Mouse (Mus musculus): Measurements from ENCODE around the gene Gm9999. TPM values are rescaled to one million over a fixed set of nuclear protein-coding genes. Genes with fewer than 3 reads are reported as not detected.

The Gm9999 gene
- polyA plus RNA-seq, 1 experiment from 2014 or later, result not detected

- 93% methylated on average over 1 of the region's 1 CpGs for WGBS
- H3K4me1 ChIP-seq (replicated peaks; ENCODE audit: control insufficient read depth, insufficient read depth, low read length), result no peaks in the 10 kb centered on the region
- no peak overlapping the region for H3K27ac ChIP-seq (ENCODE audit: low read depth, low read length)
- ATAC-seq (replicated peaks; ENCODE audit: low FRiP score), result no peak
- no peaks in the 10 kb centered on the region for H3K9me3 ChIP-seq (ENCODE audit: control insufficient read depth, low read length)
- no peaks in the 10 kb centered on the region for H3K27me3 ChIP-seq (replicated peaks; ENCODE audit: control insufficient read depth, insufficient read depth, low read length)
- H3K9ac ChIP-seq (ENCODE audit: low read depth, low read length), result no peak overlapping the region
- DNase-seq (ENCODE audit: low spot score), result no peak
- no peak overlapping the region for H3K4me2 ChIP-seq
- no peak overlapping the region for H3K4me3 ChIP-seq (ENCODE audit: low read depth, low read length)
- H3K36me3 ChIP-seq (ENCODE audit: control insufficient read depth, insufficient read depth, low read length), result no peaks in the 10 kb centered on the region
Observed at GRCm38 (mm10) chr7:47027520-47027919, 44.1 kb downstream of the Gm9999 start.

GRCm38 (mm10) chr7:47030517-47031193 lies 47.3 kb downstream of the Gm9999 start:
- Histone ChIP-seq H3K4me1 (replicated peaks; ENCODE audit: control insufficient read depth, insufficient read depth, low read length) (no peaks in the 10 kb centered on the region), H3K27me3 (replicated peaks; ENCODE audit: control insufficient read depth, insufficient read depth, low read length) (no peaks in the 10 kb centered on the region), H3K36me3 (ENCODE audit: control insufficient read depth, insufficient read depth, low read length) (no peaks in the 10 kb centered on the region), H3K9ac (ENCODE audit: low read depth, low read length) (no peak overlapping the region), H3K27ac (ENCODE audit: low read depth, low read length) (no peak overlapping the region), H3K4me3 (ENCODE audit: low read depth, low read length) (no peak overlapping the region), H3K4me2 (no peak overlapping the region), H3K9me3 (ENCODE audit: control insufficient read depth, low read length) (no peaks in the 10 kb centered on the region)
- ATAC-seq (replicated peaks; ENCODE audit: low FRiP score) (no peak), DNase-seq (ENCODE audit: low spot score) (no peak)
- 92% methylated on average over 9 of the region's 9 CpGs for WGBS

- no peaks in the 10 kb centered on the region for H3K36me3 ChIP-seq (ENCODE audit: control insufficient read depth, insufficient read depth, low read length)
- H3K4me2 ChIP-seq, result no peak overlapping the region
- no peak overlapping the region for H3K9ac ChIP-seq (ENCODE audit: low read depth, low read length)
- no peak overlapping the region for H3K4me3 ChIP-seq (ENCODE audit: low read depth, low read length)
- no peaks in the 10 kb centered on the region for H3K4me1 ChIP-seq (replicated peaks; ENCODE audit: control insufficient read depth, insufficient read depth, low read length)
- no peak for DNase-seq (ENCODE audit: low spot score)
- H3K9me3 ChIP-seq (ENCODE audit: control insufficient read depth, low read length), result no peaks in the 10 kb centered on the region
- no peaks in the 10 kb centered on the region for H3K27me3 ChIP-seq (replicated peaks; ENCODE audit: control insufficient read depth, insufficient read depth, low read length)
- no peak for ATAC-seq (replicated peaks; ENCODE audit: low FRiP score)
- H3K27ac ChIP-seq (ENCODE audit: low read depth, low read length), result no peak overlapping the region
- WGBS, result 73% methylated on average over 4 of the region's 4 CpGs
Observed at GRCm38 (mm10) chr7:47031371-47031770, 48.0 kb downstream of the Gm9999 start.

- WGBS, result 81% methylated on average over 4 of the region's 4 CpGs
- no peak overlapping the region for H3K9ac ChIP-seq (ENCODE audit: low read depth, low read length)
- H3K9me3 ChIP-seq (ENCODE audit: control insufficient read depth, low read length), result no peaks in the 10 kb centered on the region
- no peak overlapping the region for H3K4me2 ChIP-seq
- no peak for DNase-seq (ENCODE audit: low spot score)
- no peaks in the 10 kb centered on the region for H3K4me1 ChIP-seq (replicated peaks; ENCODE audit: control insufficient read depth, insufficient read depth, low read length)
- ATAC-seq (replicated peaks; ENCODE audit: low FRiP score), result no peak
- H3K36me3 ChIP-seq (ENCODE audit: control insufficient read depth, insufficient read depth, low read length), result no peaks in the 10 kb centered on the region
- H3K27me3 ChIP-seq (replicated peaks; ENCODE audit: control insufficient read depth, insufficient read depth, low read length), result no peaks in the 10 kb centered on the region
- H3K27ac ChIP-seq (ENCODE audit: low read depth, low read length), result no peak overlapping the region
- H3K4me3 ChIP-seq (ENCODE audit: low read depth, low read length), result no peak overlapping the region
Observed at GRCm38 (mm10) chr7:47034785-47035384, 51.5 kb downstream of the Gm9999 start.

GRCm38 (mm10) chr7:47035426-47035825 lies 52.0 kb downstream of the Gm9999 start:
- H3K4me3 ChIP-seq (ENCODE audit: low read depth, low read length), result no peak overlapping the region
- WGBS, result 80% methylated on average over 8 of the region's 8 CpGs
- H3K27me3 ChIP-seq (replicated peaks; ENCODE audit: control insufficient read depth, insufficient read depth, low read length), result no peaks in the 10 kb centered on the region
- no peak for ATAC-seq (replicated peaks; ENCODE audit: low FRiP score)
- H3K4me1 ChIP-seq (replicated peaks; ENCODE audit: control insufficient read depth, insufficient read depth, low read length), result no peaks in the 10 kb centered on the region
- no peaks in the 10 kb centered on the region for H3K36me3 ChIP-seq (ENCODE audit: control insufficient read depth, insufficient read depth, low read length)
- H3K27ac ChIP-seq (ENCODE audit: low read depth, low read length), result no peak overlapping the region
- H3K9me3 ChIP-seq (ENCODE audit: control insufficient read depth, low read length), result no peaks in the 10 kb centered on the region
- H3K4me2 ChIP-seq, result no peak overlapping the region
- no peak for DNase-seq (ENCODE audit: low spot score)
- H3K9ac ChIP-seq (ENCODE audit: low read depth, low read length), result no peak overlapping the region

Other genes with a start within 250 kb of the Gm9999 start
- 0.90 and 1.1 TPM in 2 replicates for gene Saa1, start 240.6 kb upstream of the Gm9999 start, polyA plus RNA-seq (2014; fragmentation: Nextera tagmentation; extraction: Ambion mirVana)
- gene Saa2, start 231.8 kb upstream of the Gm9999 start, polyA plus RNA-seq (2014; fragmentation: Nextera tagmentation; extraction: Ambion mirVana), result 1.2 TPM in 1 of 2 replicates, not detected in the other
- gene Hps5, start 187.5 kb upstream of the Gm9999 start, polyA plus RNA-seq (2014; fragmentation: Nextera tagmentation; extraction: Ambion mirVana), result 15.5 and 16.7 TPM in 2 replicates
- 83.6 and 95.7 TPM in 2 replicates for gene Gtf2h1, start 187.5 kb upstream of the Gm9999 start, polyA plus RNA-seq (2014; fragmentation: Nextera tagmentation; extraction: Ambion mirVana)
- gene Ldha, start 142.1 kb upstream of the Gm9999 start, polyA plus RNA-seq (2014; fragmentation: Nextera tagmentation; extraction: Ambion mirVana), result 3,525 and 3,814 TPM in 2 replicates
- gene Ldhc, start 122.4 kb upstream of the Gm9999 start, polyA plus RNA-seq (2014; fragmentation: Nextera tagmentation; extraction: Ambion mirVana), result 0.17 and 0.73 TPM in 2 replicates
- gene Tsg101, start 63.6 kb upstream of the Gm9999 start, polyA plus RNA-seq (2014; fragmentation: Nextera tagmentation; extraction: Ambion mirVana), result 129 and 133 TPM in 2 replicates
- gene Uevld, start 25.1 kb upstream of the Gm9999 start, polyA plus RNA-seq (2014; fragmentation: Nextera tagmentation; extraction: Ambion mirVana), result 9.1 and 10.5 TPM in 2 replicates
- 21.4 and 25.3 TPM in 2 replicates for gene Spty2d1, start 24.8 kb downstream of the Gm9999 start, polyA plus RNA-seq (2014; fragmentation: Nextera tagmentation; extraction: Ambion mirVana)
- gene Tmem86a, start 67.0 kb downstream of the Gm9999 start, polyA plus RNA-seq (2014; fragmentation: Nextera tagmentation; extraction: Ambion mirVana), result 23.3 and 24.2 TPM in 2 replicates
- gene Ptpn5, start 150.1 kb downstream of the Gm9999 start, polyA plus RNA-seq (2014; fragmentation: Nextera tagmentation; extraction: Ambion mirVana), result 0.10 and 0.55 TPM in 2 replicates
- gene Mrgpra6, start 221.3 kb downstream of the Gm9999 start, polyA plus RNA-seq (2014; fragmentation: Nextera tagmentation; extraction: Ambion mirVana), result not detected in 2 replicates

Data from liver, embryonic 11.5 days (tissue).